Mouse (Mus musculus) C2C12 (cell line): ENCODE results near the gene Utf1.

ENCODE experiments used
- CEBPB ChIP-seq: IDR thresholded peaks from one replicate; pipeline ENCODE4 v1.6.1; 2011; ENCODE audit warnings: low read depth, mild to moderate bottlenecking, control low read depth, moderate library complexity
- CTCF ChIP-seq: IDR thresholded peaks from one replicate; pipeline ENCODE4 v1.5.1; 2011; ENCODE audit not compliant: control insufficient read depth, insufficient read depth, insufficient read length
- MYOD1 ChIP-seq: IDR thresholded peaks from one replicate; pipeline ENCODE4 v1.6.1; 2011; ENCODE audit warnings: low read depth; ENCODE audit not compliant: control insufficient read depth, insufficient read length
- USF1 ChIP-seq: IDR thresholded peaks from one replicate; pipeline ENCODE4 v1.6.1; 2011; ENCODE audit warnings: low read depth, mild to moderate bottlenecking, control low read depth, moderate library complexity

- TF ChIP-seq CTCF (no peak), MYOD1 (no peak), USF1 (no peak), CEBPB (no peak)
These were observed 40.9 kb downstream of the Utf1 start for GRCm38 (mm10) chr7:139984505-139984904.
